Mouse (Mus musculus) CH12.LX (cell line): ENCODE measurements around the gene Slc43a3. TPM values are rescaled to one million over a fixed set of nuclear protein-coding genes. Genes with fewer than 3 reads are reported as not detected.

ENCODE experiments used
- DNase-seq: peaks from one replicate; pipeline ENCODE4 v3.0.0-alpha.2; 2013; ENCODE audit errors: extremely low read depth
- H3K27ac ChIP-seq: 2 replicates; pipeline ENCODE4 v1.5.1; 2012; ENCODE audit warnings: low read depth, mild to moderate bottlenecking, control low read depth, moderate library complexity; ENCODE audit not compliant: insufficient read depth
- H3K27me3 ChIP-seq: replicated peaks from 2 replicates; pipeline ENCODE3; 2012; ENCODE audit warnings: inconsistent platforms
- H3K36me3 ChIP-seq, 2 experiments: replicated peaks in 1 of 2; 2 replicates each; pipeline versions ENCODE3 to v1.6.1; 2012; ENCODE audit warnings: inconsistent platforms in 1 of 2, low read length in 1 of 2, mild to moderate bottlenecking in 1 of 2, mixed read lengths in 1 of 2, moderate library complexity in 1 of 2; ENCODE audit not compliant: control insufficient read depth in 1 of 2, insufficient read depth in 1 of 2
- H3K4me1 ChIP-seq, 2 experiments: 2 replicates each; pipeline ENCODE4 v1.6.1; 2012; ENCODE audit warnings: inconsistent platforms in 1 of 2, moderate library complexity in 1 of 2; ENCODE audit not compliant: insufficient read depth in 2 of 2, control insufficient read depth in 1 of 2
- H3K4me2 ChIP-seq: 2 replicates; pipeline ENCODE4 v1.6.1; 2012; ENCODE audit warnings: low read depth, mild to moderate bottlenecking, control low read depth; ENCODE audit not compliant: poor library complexity, insufficient read depth, severe bottlenecking
- H3K4me3 ChIP-seq, 3 experiments: fragments of 150-350 bp in 1 of 3; sonication (generic) in 1 of 3; replicated peaks in 1 of 3; 2 replicates each; pipeline versions ENCODE3 to v1.5.1; 2011 to 2012; ENCODE audit warnings: low read depth in 2 of 3, low read length in 2 of 3, mild to moderate bottlenecking in 2 of 3, moderate library complexity in 2 of 3, control low read depth in 1 of 3, improper control_type of control experiment in 1 of 3, inconsistent platforms in 1 of 3, mixed read lengths in 1 of 3; ENCODE audit not compliant: poor library complexity in 1 of 3
- H3K79me2 ChIP-seq: replicated peaks from 2 replicates; pipeline ENCODE4 v1.6.1; 2012; ENCODE audit warnings: mild to moderate bottlenecking, moderate library complexity; ENCODE audit not compliant: control insufficient read depth, poor library complexity, insufficient read depth, severe bottlenecking; ENCODE audit errors: extremely low read depth
- H3K9ac ChIP-seq: 2 replicates; pipeline ENCODE4 v1.6.1; 2012; ENCODE audit warnings: low read depth, mild to moderate bottlenecking, control low read depth, moderate library complexity; ENCODE audit not compliant: insufficient read depth
- H3K9me3 ChIP-seq: replicated peaks from 2 replicates; pipeline ENCODE3; 2012; ENCODE audit warnings: low read length, inconsistent platforms, mixed read lengths
- BHLHE40 ChIP-seq: IDR thresholded peaks from 2 replicates; pipeline ENCODE4 v1.6.1; 2011; ENCODE audit warnings: mild to moderate bottlenecking, low read depth, low read length, improper control_type of control experiment
- CHD2 ChIP-seq: IDR thresholded peaks from 2 replicates; pipeline ENCODE4 v1.6.1; 2011; ENCODE audit warnings: low read length, improper control_type of control experiment
- ELF1 ChIP-seq: IDR thresholded peaks from 2 replicates; pipeline ENCODE4 v1.6.1; 2014; ENCODE audit warnings: low read depth, mild to moderate bottlenecking, inconsistent platforms, low read length, improper control_type of control experiment
- EP300 ChIP-seq: IDR thresholded peaks from 2 replicates; pipeline ENCODE4 v1.6.1; 2011; ENCODE audit warnings: low read length, improper control_type of control experiment
- IRF4 ChIP-seq: IDR thresholded peaks from 2 replicates; pipeline ENCODE4 v1.6.1; 2014; ENCODE audit warnings: low read depth, mild to moderate bottlenecking, inconsistent platforms, low read length, improper control_type of control experiment
- KAT2A ChIP-seq: IDR thresholded peaks from 2 replicates; pipeline ENCODE4 v1.6.1; 2012; ENCODE audit warnings: low read length, improper control_type of control experiment, inconsistent platforms; ENCODE audit not compliant: insufficient replicate concordance
- MAFK ChIP-seq: IDR thresholded peaks from 2 replicates; pipeline ENCODE4 v1.6.1; 2011; ENCODE audit warnings: low read length, improper control_type of control experiment; ENCODE audit not compliant: insufficient replicate concordance
- MXI1 ChIP-seq: IDR thresholded peaks from 2 replicates; pipeline ENCODE4 v1.6.1; 2011; ENCODE audit warnings: mild to moderate bottlenecking, low read depth, low read length, improper control_type of control experiment
- MYC ChIP-seq: IDR thresholded peaks from 2 replicates; pipeline ENCODE4 v1.6.1; 2011; ENCODE audit warnings: low read depth, mild to moderate bottlenecking, improper control_type of control experiment, low read length
- NELFE ChIP-seq: IDR thresholded peaks from 2 replicates; pipeline ENCODE4 v1.6.1; 2011; ENCODE audit warnings: low read depth, low read length, improper control_type of control experiment
- NRF1 ChIP-seq: IDR thresholded peaks from 2 replicates; pipeline ENCODE4 v1.6.1; 2014; ENCODE audit warnings: low read depth, mild to moderate bottlenecking, inconsistent platforms, low read length, improper control_type of control experiment, moderate library complexity
- POLR2A ChIP-seq: IDR thresholded peaks from 2 replicates; pipeline ENCODE4 v1.6.1; 2011; ENCODE audit warnings: low read depth, mild to moderate bottlenecking, improper control_type of control experiment, low read length
- POLR2AphosphoS2 ChIP-seq: IDR thresholded peaks from 2 replicates; pipeline ENCODE4 v1.6.1; 2011; ENCODE audit warnings: low read depth, low read length, improper control_type of control experiment
- RAD21 ChIP-seq: IDR thresholded peaks from 2 replicates; pipeline ENCODE4 v1.6.1; 2011; ENCODE audit warnings: low read depth, mild to moderate bottlenecking, low read length, improper control_type of control experiment, moderate library complexity
- UBTF ChIP-seq: IDR thresholded peaks from 2 replicates; pipeline ENCODE4 v1.6.1; 2012; ENCODE audit warnings: low read depth, mild to moderate bottlenecking, inconsistent platforms, low read length, improper control_type of control experiment, moderate library complexity
- USF1 ChIP-seq: IDR thresholded peaks from 2 replicates; pipeline ENCODE4 v1.6.1; 2014; ENCODE audit warnings: low read depth, mild to moderate bottlenecking, inconsistent platforms, low read length, improper control_type of control experiment
- USF2 ChIP-seq: conservative IDR thresholded peaks from 2 replicates; pipeline ENCODE4 v1.6.1; 2011; ENCODE audit warnings: low read depth, low read length, improper control_type of control experiment
- ZC3H11A ChIP-seq: IDR thresholded peaks from 2 replicates; pipeline ENCODE4 v1.6.1; 2012; ENCODE audit warnings: low read depth, mild to moderate bottlenecking, inconsistent platforms, low read length, improper control_type of control experiment
- ZKSCAN1 ChIP-seq: IDR thresholded peaks from 2 replicates; pipeline ENCODE4 v1.6.1; 2012; ENCODE audit warnings: low read depth, inconsistent platforms, low read length, improper control_type of control experiment, borderline replicate concordance
- ZNF384 ChIP-seq: IDR thresholded peaks from 2 replicates; pipeline ENCODE4 v1.6.1; 2012; ENCODE audit warnings: low read depth, low read length, improper control_type of control experiment, inconsistent platforms
- dilution Hi-C: fragments of 300-500 bp; cut with MboI; formaldehyde crosslinking; loops from 2 replicates; pipeline ENCODE4 v1.14.3; 2020; ENCODE audit warnings: low sequenced_read_pairs; ENCODE audit not compliant: extremely low pct_unique_long_range_greater_than_20kb, extremely low pct_ligation_motif_present
- in situ Hi-C: fragments of 300-500 bp; cut with MboI; formaldehyde crosslinking; loops from 3 replicates; pipeline ENCODE4 v1.14.3; 2019; ENCODE audit warnings: low sequenced_read_pairs, low pct_ligation_motif_present, low pct_unique_long_range_greater_than_20kb, mixed read lengths
- polyA plus RNA-seq: library from polyadenylated mRNA; unstranded; fragments of >175 nt; gene quantifications from 2 replicates; pipeline ENCODE4 v1.2.1, GENCODE M21; 2012; ENCODE audit warnings: low read depth; ENCODE audit not compliant: insufficient read length
- total RNA-seq, 2 experiments: library from RNA; depleted of rRNA; stranded (reverse); fragments of 300-350 nt in 1 of 2; fragments of >200 nt in 1 of 2; gene quantifications; 2 replicates each; pipeline ENCODE4 v1.2.3; 2012 to 2014

Gene Slc43a3
- total and polyA plus RNA-seq, 3 experiments, result 136 to 174 (median 163) TPM

GRCm38 (mm10) chr2:84948252-84948651 lies 11.9 kb downstream of the Slc43a3 start:
- peaks cover 6% of the 10 kb centered on the region for H3K79me2 ChIP-seq
- no peak overlapping the region for H3K4me3 ChIP-seq
- in situ Hi-C loops, result no loop called here
- peaks cover 5 to 67% of the 10 kb centered on the region in 2 experiments; a peak in 3 of 4 replicates for H3K4me1 ChIP-seq
- H3K27me3 ChIP-seq, result no peaks in the 10 kb centered on the region
- dilution Hi-C loops, result no loop called here
- no peaks in the 10 kb centered on the region for H3K9me3 ChIP-seq
- H3K9ac ChIP-seq, result no peak overlapping the region
- H3K27ac ChIP-seq, result no peak overlapping the region
- H3K36me3 ChIP-seq, result peaks cover 81 to 98% of the 10 kb centered on the region in 2 experiments
- no peak overlapping the region for H3K4me2 ChIP-seq
- DNase-seq, result no peak
- no peak for TF ChIP-seq USF1
- TF ChIP-seq EP300, result no peak
- TF ChIP-seq POLR2A, result no peak
- TF ChIP-seq MXI1, result no peak
- no peak for TF ChIP-seq KAT2A
- no peak for TF ChIP-seq BHLHE40
- TF ChIP-seq NELFE, result no peak
- TF ChIP-seq MYC, result no peak
- TF ChIP-seq POLR2AphosphoS2, result no peak
- TF ChIP-seq ZC3H11A, result no peak
- TF ChIP-seq, all 38 proteins: peak for 0

GRCm38 (mm10) chr2:84948721-84949120 lies 12.3 kb downstream of the Slc43a3 start:
- H3K4me2 ChIP-seq, result no peak overlapping the region
- no peaks in the 10 kb centered on the region for H3K9me3 ChIP-seq
- dilution Hi-C loops (no loop called here), in situ Hi-C loops (no loop called here)
- no peak overlapping the region for H3K4me3 ChIP-seq
- no peak overlapping the region for H3K9ac ChIP-seq
- peaks cover 7 to 72% of the 10 kb centered on the region in 2 experiments; a peak in 3 of 4 replicates for H3K4me1 ChIP-seq
- no peaks in the 10 kb centered on the region for H3K27me3 ChIP-seq
- H3K36me3 ChIP-seq, result peaks cover 82 to 98% of the 10 kb centered on the region in 2 experiments
- no peak for TF ChIP-seq ZC3H11A
- no peak for TF ChIP-seq MYC
- no peak for TF ChIP-seq ZNF384
- no peak overlapping the region for H3K27ac ChIP-seq
- DNase-seq, result no peak
- H3K79me2 ChIP-seq, result peaks cover 6% of the 10 kb centered on the region

- peaks cover 2% of the 10 kb centered on the region for H3K79me2 ChIP-seq
- in situ Hi-C loops, result no loop called here
- H3K27me3 ChIP-seq, result no peaks in the 10 kb centered on the region
- H3K9ac ChIP-seq, result no peak overlapping the region
- dilution Hi-C loops, result no loop called here
- TF ChIP-seq USF2, result no peak
- TF ChIP-seq UBTF, result no peak
- TF ChIP-seq EP300, result no peak
- no peak for TF ChIP-seq ZKSCAN1
- no peak for TF ChIP-seq IRF4
- no peak for TF ChIP-seq NRF1
- no peak for TF ChIP-seq POLR2A
- no peak for TF ChIP-seq MXI1
- TF ChIP-seq MAFK, result no peak
- TF ChIP-seq RAD21, result no peak
- TF ChIP-seq ELF1, result no peak
- TF ChIP-seq KAT2A, result no peak
- no peak for TF ChIP-seq CHD2
- TF ChIP-seq MYC, result no peak
- no peak overlapping the region for H3K27ac ChIP-seq
- no peak overlapping the region for H3K4me3 ChIP-seq
- DNase-seq, result no peak
- H3K9me3 ChIP-seq, result no peaks in the 10 kb centered on the region
- H3K36me3 ChIP-seq, result peaks cover 82 to 95% of the 10 kb centered on the region in 2 experiments
- H3K4me2 ChIP-seq, result no peak overlapping the region
- peaks cover 9 to 71% of the 10 kb centered on the region in 2 experiments; a peak in 3 of 4 replicates for H3K4me1 ChIP-seq
Measured at GRCm38 (mm10) chr2:84951027-84951426, 14.6 kb downstream of the Slc43a3 start.
